Mouse (Mus musculus) CH12.LX (cell line): ENCODE results near the gene Bdp1.

Source experiments
- CTCF ChIP-seq, 2 experiments: IDR thresholded peaks in 1 of 2; conservative IDR thresholded peaks in 1 of 2; 2 replicates each; pipeline ENCODE4 v1.5.1; 2011 to 2012; ENCODE audit warnings: low read depth in 2 of 2, low read length in 2 of 2, improper control_type of control experiment in 1 of 2, inconsistent platforms in 1 of 2, mild to moderate bottlenecking in 1 of 2, moderate library complexity in 1 of 2
- EP300 ChIP-seq: IDR thresholded peaks from 2 replicates; pipeline ENCODE4 v1.6.1; 2011; ENCODE audit warnings: low read length, improper control_type of control experiment
- ETS1 ChIP-seq: conservative IDR thresholded peaks from 2 replicates; pipeline ENCODE4 v1.6.1; 2012; ENCODE audit warnings: low read depth, mild to moderate bottlenecking, inconsistent platforms, low read length, improper control_type of control experiment, moderate library complexity
- MAX ChIP-seq: IDR thresholded peaks from 2 replicates; pipeline ENCODE4 v1.6.1; 2011; ENCODE audit warnings: low read length, improper control_type of control experiment
- MXI1 ChIP-seq: IDR thresholded peaks from 2 replicates; pipeline ENCODE4 v1.6.1; 2011; ENCODE audit warnings: mild to moderate bottlenecking, low read depth, low read length, improper control_type of control experiment
- NRF1 ChIP-seq: IDR thresholded peaks from 2 replicates; pipeline ENCODE4 v1.6.1; 2014; ENCODE audit warnings: low read depth, mild to moderate bottlenecking, inconsistent platforms, low read length, improper control_type of control experiment, moderate library complexity
- POLR2A ChIP-seq: IDR thresholded peaks from 2 replicates; pipeline ENCODE4 v1.6.1; 2011; ENCODE audit warnings: low read depth, mild to moderate bottlenecking, improper control_type of control experiment, low read length
- POLR2AphosphoS2 ChIP-seq: IDR thresholded peaks from 2 replicates; pipeline ENCODE4 v1.6.1; 2011; ENCODE audit warnings: low read depth, low read length, improper control_type of control experiment
- RCOR1 ChIP-seq: conservative IDR thresholded peaks from 2 replicates; pipeline ENCODE4 v1.6.1; 2012; ENCODE audit warnings: low read depth, mild to moderate bottlenecking, inconsistent platforms, low read length, improper control_type of control experiment
- SIN3A ChIP-seq: IDR thresholded peaks from 2 replicates; pipeline ENCODE4 v1.6.1; 2012; ENCODE audit warnings: low read length, improper control_type of control experiment, inconsistent platforms
- TCF12 ChIP-seq: IDR thresholded peaks from 2 replicates; pipeline ENCODE4 v1.6.1; 2014; ENCODE audit warnings: low read depth, mild to moderate bottlenecking, inconsistent platforms, low read length, improper control_type of control experiment
- USF1 ChIP-seq: IDR thresholded peaks from 2 replicates; pipeline ENCODE4 v1.6.1; 2014; ENCODE audit warnings: low read depth, mild to moderate bottlenecking, inconsistent platforms, low read length, improper control_type of control experiment
- ZC3H11A ChIP-seq: IDR thresholded peaks from 2 replicates; pipeline ENCODE4 v1.6.1; 2012; ENCODE audit warnings: low read depth, mild to moderate bottlenecking, inconsistent platforms, low read length, improper control_type of control experiment
- ZMIZ1 ChIP-seq: IDR thresholded peaks from 2 replicates; pipeline ENCODE4 v1.6.1; 2012; ENCODE audit warnings: low read depth, mild to moderate bottlenecking, inconsistent platforms, low read length, improper control_type of control experiment

DNA sequence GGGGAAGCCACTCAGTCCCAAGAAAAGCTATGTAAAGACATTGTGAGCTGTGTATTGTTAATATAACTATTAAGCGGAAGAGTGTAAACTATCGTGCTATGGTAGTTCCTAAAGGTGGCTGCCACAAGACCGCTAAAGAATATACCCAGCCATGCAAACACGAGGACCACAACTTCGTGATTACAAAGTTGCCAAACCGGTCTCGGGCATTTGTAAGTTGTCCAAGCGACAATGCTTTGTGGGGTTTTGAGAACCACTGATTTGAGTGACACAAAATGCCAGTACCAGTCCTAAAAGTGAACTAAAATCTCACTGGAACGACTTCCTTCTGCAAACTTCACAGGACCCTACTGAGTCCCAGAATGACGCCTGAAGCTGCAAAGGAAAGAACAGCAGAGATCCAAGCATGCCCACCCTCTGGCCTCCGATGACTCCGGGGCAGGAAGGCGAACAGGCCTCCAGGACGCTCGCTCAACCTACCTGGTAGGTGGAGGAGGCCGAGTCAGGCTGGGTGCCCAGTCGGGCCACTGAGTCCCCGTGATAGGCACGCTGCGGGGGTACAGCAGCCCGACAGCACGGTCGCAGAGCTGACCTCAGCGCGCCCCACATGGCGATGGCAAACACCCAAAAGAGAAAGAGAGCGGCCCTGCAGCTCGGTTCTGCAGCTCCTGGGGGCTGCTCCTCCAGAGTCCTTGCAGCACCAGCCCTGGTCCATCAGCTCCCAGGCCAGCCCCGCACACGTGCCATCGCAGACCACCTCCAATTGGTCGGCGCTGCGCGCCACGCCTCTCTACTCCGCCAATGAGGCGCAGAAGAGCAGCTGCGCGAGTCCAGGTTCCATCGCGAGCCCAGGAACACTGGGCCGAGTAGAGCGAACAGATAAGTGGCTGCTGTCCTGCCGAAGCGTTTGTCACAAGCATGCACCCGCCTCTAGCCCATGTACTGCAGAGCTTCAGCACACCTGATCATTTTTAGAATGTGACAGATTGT lies 88.7 kb downstream of the Bdp1 start, which contains the start of gene Mccc2:
- TF ChIP-seq USF1: peak; percentile 93
- TF ChIP-seq CTCF (conservative IDR thresholded peaks at IDR 0.05 in 1 of 2, IDR thresholded peaks at IDR 0.05 in 1 of 2; ENCODE audit: low read depth in 2 of 2, low read length in 2 of 2): no peak
- peak; percentile 91 for TF ChIP-seq POLR2A
- TF ChIP-seq ZMIZ1: no peak
- peak; percentile 91 for TF ChIP-seq SIN3A
- peak; percentile 76 for TF ChIP-seq NRF1
- peak; percentile 84; the same call in 1 of the 2 replicates for TF ChIP-seq POLR2AphosphoS2
- TF ChIP-seq ETS1: 0 out of 2 replicates have a peak, but pooled peaks have one; percentile 11
- peak; percentile 97 for TF ChIP-seq MAX
- TF ChIP-seq TCF12: peak; percentile 84
- no peak for TF ChIP-seq RCOR1
- peak; percentile 85 for TF ChIP-seq MXI1
- TF ChIP-seq ZC3H11A: no peak
- no peak for TF ChIP-seq EP300
